Mouse (Mus musculus) kidney, postnatal 0 days (tissue): Measurements from ENCODE around the gene Cxadr. TPM values are rescaled to one million over a fixed set of nuclear protein-coding genes. Genes with fewer than 3 reads are reported as not detected.

Experiments used
- ATAC-seq: fragments of 200-750 bp; cut with Nextera tagmentation; replicated peaks from 2 replicates; pipeline ENCODE4 v1.8.0; 2017; ENCODE audit warnings: low read depth, moderate number of reproducible peaks, moderate TSS enrichment, moderate library complexity; ENCODE audit not compliant: low FRiP score
- DNase-seq: peaks from one replicate; pipeline ENCODE4 v3.0.0-alpha.2; 2016; ENCODE audit warnings: low spot score
- H3K27ac ChIP-seq: fragments of 300-500 bp; sonication (generic); 2 replicates; pipeline ENCODE4 v1.5.1; 2014; ENCODE audit warnings: mild to moderate bottlenecking
- H3K27me3 ChIP-seq: fragments of 300-500 bp; sonication (generic); 2 replicates; pipeline ENCODE4 v1.6.1; 2014; ENCODE audit warnings: low read length, mixed read lengths; ENCODE audit not compliant: insufficient read depth
- H3K36me3 ChIP-seq: fragments of 300-500 bp; sonication (generic); 2 replicates; pipeline ENCODE4 v1.6.1; 2014; ENCODE audit warnings: low read length, mixed read lengths; ENCODE audit not compliant: insufficient read depth
- H3K4me1 ChIP-seq: fragments of 300-500 bp; sonication (generic); replicated peaks from 2 replicates; pipeline ENCODE4 v1.6.1; 2014; ENCODE audit warnings: antibody characterized with exemption, low read length, mixed read lengths; ENCODE audit not compliant: insufficient read depth
- H3K4me2 ChIP-seq: fragments of 300-500 bp; sonication (generic); 2 replicates; pipeline ENCODE4 v1.6.1; 2014; ENCODE audit warnings: mild to moderate bottlenecking, low read length, moderate library complexity, mixed read lengths
- H3K4me3 ChIP-seq: fragments of 300-500 bp; sonication (generic); replicated peaks from 2 replicates; pipeline ENCODE4 v1.5.1; 2014; ENCODE audit warnings: low read depth, low read length
- H3K9ac ChIP-seq: fragments of 300-500 bp; sonication (generic); 2 replicates; pipeline ENCODE4 v1.6.1; 2014; ENCODE audit warnings: low read depth, low read length
- H3K9me3 ChIP-seq: fragments of 300-500 bp; sonication (generic); replicated peaks from 2 replicates; pipeline ENCODE4 v1.6.1; 2016; ENCODE audit warnings: low read length, inconsistent platforms, mixed read lengths
- CTCF ChIP-seq: IDR thresholded peaks from 2 replicates; pipeline ENCODE4 v1.5.1; 2016; ENCODE audit warnings: antibody characterized with exemption, low read depth, mild to moderate bottlenecking, moderate library complexity
- WGBS: fragments of 180-500 bp; shearing (Covaris S2); extraction: QIAGEN DNeasy Blood & Tissue Kit; methylation state at CpG from one replicate; pipeline ENCODE4 v1.1.7; 2014; 5-methylcytosine and 5-hydroxymethylcytosine counted together
- polyA plus RNA-seq: library from polyadenylated mRNA; unstranded; fragments of >200 nt; fragmentation: Nextera tagmentation; extraction: Ambion mirVana; gene quantifications from 2 replicates; pipeline ENCODE4 v1.2.1, GENCODE M21; 2015

Cxadr gene
- polyA plus RNA-seq, 1 experiment from 2014 or later, result 33.2 TPM

DNA sequence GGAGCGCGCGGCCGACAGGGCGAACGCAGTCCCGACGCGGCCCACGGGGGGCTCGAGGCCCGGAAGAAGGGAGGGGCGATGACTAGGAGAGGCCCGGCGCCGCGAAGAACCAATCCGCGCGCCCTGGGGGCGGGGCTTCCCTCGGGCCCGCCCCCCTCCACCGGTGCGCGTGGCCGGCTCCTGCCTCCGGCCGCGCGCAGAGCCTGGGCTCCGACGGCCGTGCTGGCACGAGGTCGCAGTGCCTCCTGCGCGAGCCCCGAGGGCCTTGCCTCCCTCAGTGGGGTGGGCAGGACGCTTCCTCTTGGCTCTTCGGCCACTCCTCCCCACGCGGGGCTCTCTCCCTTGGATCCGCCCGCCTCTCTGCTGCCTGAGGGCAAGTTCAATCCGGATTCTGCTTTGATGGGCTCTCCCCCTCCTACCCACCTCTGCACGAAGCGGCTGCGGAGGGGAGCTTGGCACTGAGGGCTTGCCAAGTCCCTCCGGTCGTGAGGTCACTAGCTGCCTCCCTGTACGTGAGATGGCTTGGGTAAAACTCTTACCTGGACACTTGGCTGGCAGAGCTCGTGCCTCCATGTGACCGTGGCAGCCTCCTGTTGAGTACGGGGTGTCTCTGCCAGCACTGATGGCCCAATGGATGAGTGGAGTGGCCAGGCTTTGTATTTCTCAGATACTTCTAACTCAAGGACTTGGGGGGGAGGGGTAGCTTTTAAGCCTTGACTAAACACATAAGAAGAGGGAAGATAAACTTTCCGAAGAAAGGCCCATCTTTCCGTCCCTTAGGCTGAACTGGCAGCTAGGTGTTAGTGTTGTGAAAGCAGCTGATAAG, 75.7 kb downstream of the Cxadr start, which contains the start of gene Btg3:
Gene Btg3, minus strand, starts transcription at position 448 of the 826 bp plus-strand sequence.
- peak; percentile 96 for ATAC-seq
- 3% methylated on average over 35 of the region's 57 CpGs for WGBS

GRCm38 (mm10) chr16:78378493-78378892, 77.2 kb downstream of the Cxadr start:
- H3K4me1 ChIP-seq, result peaks cover 4% of the 10 kb centered on the region; the same call in 1 of the 2 replicates
- no peak for DNase-seq
- no peak overlapping the region for H3K4me3 ChIP-seq
- H3K27me3 ChIP-seq, result no peaks in the 10 kb centered on the region
- H3K36me3 ChIP-seq, result no peaks in the 10 kb centered on the region
- ATAC-seq, result no peak
- WGBS, result 72% methylated on average over 5 of the region's 5 CpGs
- H3K27ac ChIP-seq, result no peak overlapping the region
- H3K9me3 ChIP-seq, result no peaks in the 10 kb centered on the region
- no peak overlapping the region for H3K9ac ChIP-seq
- no peak for TF ChIP-seq CTCF
- H3K4me2 ChIP-seq, result no peak overlapping the region

More for the DNA sequence above, 75.7 kb downstream of the Cxadr start, which contains the start of gene Btg3:
- H3K27ac ChIP-seq, result peak within 1 kb of the TSS; percentile 90
- H3K4me3 ChIP-seq, result peak within 1 kb of the TSS; percentile 89
- H3K9me3 ChIP-seq, result no peaks in the 10 kb centered on the region
- peak; percentile 97 for DNase-seq
- peaks cover 2% of the 10 kb centered on the region; the same call in 1 of the 2 replicates for H3K36me3 ChIP-seq
- TF ChIP-seq CTCF, result no peak
- peaks cover 4% of the 10 kb centered on the region; the same call in 1 of the 2 replicates for H3K4me1 ChIP-seq
- peak within 1 kb of the TSS; percentile 80 for H3K4me2 ChIP-seq
- H3K9ac ChIP-seq, result peak within 1 kb of the TSS; percentile 98
- H3K27me3 ChIP-seq, result no peaks in the 10 kb centered on the region

- DNase-seq (no peak), ATAC-seq (no peak)
- Histone ChIP-seq H3K27ac (no peak overlapping the region), H3K4me2 (no peak overlapping the region), H3K36me3 (no peaks in the 10 kb centered on the region), H3K4me3 (no peak overlapping the region), H3K4me1 (no peaks in the 10 kb centered on the region), H3K9ac (no peak overlapping the region), H3K9me3 (no peaks in the 10 kb centered on the region), H3K27me3 (no peaks in the 10 kb centered on the region)
- no peak for TF ChIP-seq CTCF
- 80% methylated on average over 4 of the region's 4 CpGs for WGBS
These were observed 87.8 kb downstream of the Cxadr start for GRCm38 (mm10) chr16:78389122-78389521.

DNA sequence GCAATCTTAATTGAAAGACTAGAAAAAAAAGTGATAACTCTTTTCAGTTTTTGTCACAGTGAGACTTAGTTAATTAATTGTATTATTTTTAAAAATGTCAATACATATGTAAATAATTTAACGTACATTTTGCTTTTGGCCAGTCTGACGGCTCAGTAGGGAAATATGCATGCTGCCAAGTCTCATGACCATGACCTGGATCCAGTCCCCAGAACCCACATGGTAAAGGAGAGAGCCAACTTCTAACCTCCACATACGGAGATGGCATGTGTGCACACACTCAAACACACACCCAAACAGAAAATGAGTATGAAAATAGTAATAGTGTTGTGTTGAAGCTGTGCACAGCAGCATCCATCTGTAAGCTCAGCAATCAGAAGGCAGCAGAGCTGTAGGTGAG, 88.7 kb downstream of the Cxadr start:
- H3K4me2 ChIP-seq, result no peak overlapping the region
- H3K27ac ChIP-seq, result no peak overlapping the region
- DNase-seq (no peak), ATAC-seq (no peak)
- H3K4me3 ChIP-seq, result no peak overlapping the region
- 84% methylated on average over 3 of the region's 3 CpGs for WGBS
- H3K9ac ChIP-seq, result no peak overlapping the region
- no peaks in the 10 kb centered on the region for H3K36me3 ChIP-seq
- no peak for TF ChIP-seq CTCF
- no peaks in the 10 kb centered on the region for H3K9me3 ChIP-seq
- H3K27me3 ChIP-seq, result no peaks in the 10 kb centered on the region
- H3K4me1 ChIP-seq, result no peaks in the 10 kb centered on the region

DNA sequence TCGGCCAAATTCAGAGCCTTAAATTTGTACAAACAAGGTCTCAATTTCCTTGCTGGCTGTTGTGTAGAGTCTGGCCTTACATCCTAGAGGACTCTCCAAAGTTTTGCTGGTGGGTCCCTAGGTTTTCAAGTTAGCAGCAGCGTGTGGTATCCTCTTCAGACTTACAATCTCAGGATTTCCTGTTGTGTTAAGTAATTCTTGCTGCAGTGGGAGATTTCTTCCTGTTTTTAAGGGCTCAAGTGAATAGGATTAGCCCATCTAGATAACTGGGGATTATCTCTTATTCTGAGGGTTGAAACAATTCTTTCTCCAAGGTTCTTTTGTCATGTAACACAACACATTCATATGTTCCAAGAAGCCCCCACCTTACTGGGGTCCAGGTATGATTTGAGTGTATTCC, 90.1 kb downstream of the Cxadr start:
- DNase-seq (no peak), ATAC-seq (no peak)
- no peaks in the 10 kb centered on the region for H3K4me1 ChIP-seq
- H3K4me2 ChIP-seq, result no peak overlapping the region
- H3K36me3 ChIP-seq, result no peaks in the 10 kb centered on the region
- TF ChIP-seq CTCF, result no peak
- no peaks in the 10 kb centered on the region for H3K9me3 ChIP-seq
- WGBS, result 61% methylated on average over 2 of the region's 2 CpGs
- no peak overlapping the region for H3K4me3 ChIP-seq
- no peak overlapping the region for H3K27ac ChIP-seq
- H3K9ac ChIP-seq, result no peak overlapping the region
- no peaks in the 10 kb centered on the region for H3K27me3 ChIP-seq

DNA sequence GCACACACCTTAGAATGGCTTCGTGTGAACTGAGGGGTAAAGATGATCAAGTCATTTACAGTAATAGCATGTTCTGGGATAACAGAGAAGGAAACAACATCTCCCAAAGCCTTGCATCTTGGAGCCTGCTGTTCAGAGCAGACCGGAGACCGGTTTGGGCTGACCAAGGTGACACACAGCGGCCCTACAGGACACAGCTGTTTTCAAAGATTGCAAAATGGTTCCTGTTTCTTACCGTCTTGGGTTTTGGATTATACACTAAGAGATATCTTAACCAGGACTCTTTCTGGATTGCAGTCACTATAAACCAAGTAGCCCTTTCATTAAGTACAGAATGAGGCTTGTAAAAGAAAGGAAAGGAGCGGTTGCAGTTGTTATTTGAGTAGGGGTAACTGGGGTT, 97.4 kb downstream of the Cxadr start:
- Histone ChIP-seq H3K9ac (no peak overlapping the region), H3K4me3 (no peak overlapping the region), H3K27ac (no peak overlapping the region), H3K4me2 (no peak overlapping the region), H3K9me3 (no peaks in the 10 kb centered on the region), H3K4me1 (no peaks in the 10 kb centered on the region), H3K27me3 (no peaks in the 10 kb centered on the region), H3K36me3 (no peaks in the 10 kb centered on the region)
- TF ChIP-seq CTCF, result no peak
- WGBS, result 84% methylated on average over 6 of the region's 6 CpGs
- ATAC-seq (no peak), DNase-seq (no peak)
